Mouse (Mus musculus) hindbrain, postnatal 0 days (tissue): ENCODE measurements around the gene Golgb1. TPM values are rescaled to one million over a fixed set of nuclear protein-coding genes. Genes with fewer than 3 reads are reported as not detected.

Experiments used
- ATAC-seq: fragments of 200-750 bp; cut with Nextera tagmentation; 2 replicates; pipeline ENCODE4 v1.8.0; 2017; ENCODE audit warnings: mild to moderate bottlenecking, moderate TSS enrichment, moderate library complexity
- DNase-seq: peaks from one replicate; pipeline ENCODE4 v3.0.0-alpha.2; 2015; ENCODE audit warnings: low spot score
- H3K27ac ChIP-seq: fragments of 300-500 bp; sonication (generic); 2 replicates; pipeline ENCODE4 v1.5.1; 2014; ENCODE audit warnings: mild to moderate bottlenecking
- H3K27me3 ChIP-seq: fragments of 300-500 bp; sonication (generic); 2 replicates; pipeline ENCODE4 v1.6.1; 2014; ENCODE audit warnings: low read length, mixed read lengths; ENCODE audit not compliant: insufficient read depth
- H3K36me3 ChIP-seq: fragments of 300-500 bp; sonication (generic); 2 replicates; pipeline ENCODE4 v1.6.1; 2014; ENCODE audit warnings: low read length, mixed read lengths; ENCODE audit not compliant: insufficient read depth
- H3K4me1 ChIP-seq: fragments of 300-500 bp; sonication (generic); 2 replicates; pipeline ENCODE4 v1.6.1; 2014; ENCODE audit warnings: antibody characterized with exemption, low read length, mixed read lengths; ENCODE audit not compliant: insufficient read depth
- H3K4me2 ChIP-seq: fragments of 300-500 bp; sonication (generic); 2 replicates; pipeline ENCODE4 v1.6.1; 2014; ENCODE audit warnings: low read depth, mild to moderate bottlenecking, low read length, moderate library complexity, mixed read lengths
- H3K4me3 ChIP-seq: fragments of 300-500 bp; sonication (generic); 2 replicates; pipeline ENCODE4 v1.5.1; 2014; ENCODE audit warnings: low read length
- H3K9ac ChIP-seq: fragments of 300-500 bp; sonication (generic); replicated peaks from 2 replicates; pipeline ENCODE4 v1.6.1; 2014; ENCODE audit warnings: mild to moderate bottlenecking, low read length, moderate library complexity, mixed read lengths
- H3K9me3 ChIP-seq: fragments of 300-500 bp; sonication (generic); 2 replicates; pipeline ENCODE4 v1.6.1; 2016; ENCODE audit warnings: low read length, mixed read lengths
- CTCF ChIP-seq: IDR thresholded peaks from 2 replicates; pipeline ENCODE4 v1.5.1; 2016; ENCODE audit warnings: antibody characterized with exemption, control low read depth, low read depth
- WGBS: fragments of 180-500 bp; shearing (Covaris S2); extraction: QIAGEN DNeasy Blood & Tissue Kit; methylation state at CpG from one replicate; pipeline ENCODE4 v1.1.7; 2014; 5-methylcytosine and 5-hydroxymethylcytosine counted together
- polyA plus RNA-seq: library from polyadenylated mRNA; unstranded; fragments of >200 nt; fragmentation: Nextera tagmentation; extraction: Ambion mirVana; gene quantifications from 2 replicates; pipeline ENCODE4 v1.2.1, GENCODE M21; 2015
- total RNA-seq: library from RNA; depleted of rRNA; stranded (reverse); fragments of >200 nt; gene quantifications from 2 replicates; pipeline ENCODE4 v1.2.3, GENCODE M21; 2014

Golgb1 gene
- total and polyA plus RNA-seq, 2 experiments from 2014 or later: 53.2 to 90.5 TPM

DNA sequence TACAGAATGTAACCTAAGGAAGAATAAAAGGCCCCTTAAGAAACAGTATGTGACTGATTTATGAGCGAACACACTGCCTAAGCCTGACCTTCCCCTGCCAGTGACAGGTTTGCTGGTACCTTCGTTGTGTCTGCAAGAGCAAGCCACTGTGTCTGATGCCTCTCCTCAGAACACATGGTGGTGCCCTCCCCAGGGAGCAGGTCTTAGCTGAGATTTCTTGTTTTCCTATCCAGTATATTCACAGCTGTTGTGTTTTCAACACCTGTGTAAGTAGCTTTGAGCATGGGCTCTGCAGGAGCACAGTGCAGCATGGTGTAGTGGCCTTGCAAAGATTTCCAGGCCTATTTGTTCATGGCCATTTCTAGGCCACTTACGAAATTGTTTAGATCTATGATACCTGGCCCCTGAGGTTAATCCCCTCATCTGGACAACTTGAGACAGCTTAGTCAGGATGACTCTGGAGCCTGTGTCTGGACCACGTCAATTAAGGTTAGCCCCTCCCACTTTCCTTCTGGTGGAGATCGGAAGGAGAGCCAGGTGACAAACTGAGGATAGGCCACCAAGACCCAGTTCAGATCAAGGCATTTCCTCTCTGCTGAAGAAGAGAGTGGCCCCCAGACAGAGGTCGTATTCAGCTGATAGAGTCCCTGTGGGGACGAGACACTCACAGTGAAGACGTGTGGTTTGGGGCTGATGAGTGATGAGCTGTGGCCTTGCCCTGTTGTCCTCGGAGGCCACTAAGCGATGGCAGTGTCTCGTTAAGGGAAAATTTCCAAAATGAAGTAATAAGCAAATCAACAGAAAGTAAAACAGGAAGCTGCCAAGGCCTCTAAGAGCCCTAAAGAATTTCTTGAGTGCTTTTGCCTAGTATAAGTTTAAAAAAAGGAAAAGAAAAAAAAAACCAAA, 55.5 kb downstream of the Golgb1 start:
- Histone ChIP-seq H3K27ac (no peak overlapping the region), H3K4me2 (no peak overlapping the region), H3K9ac (no peak overlapping the region), H3K9me3 (no peaks in the 10 kb centered on the region), H3K4me3 (no peak overlapping the region), H3K36me3 (peaks cover 66% of the 10 kb centered on the region), H3K4me1 (no peaks in the 10 kb centered on the region), H3K27me3 (no peaks in the 10 kb centered on the region)
- 88% methylated on average over 11 of the region's 11 CpGs for WGBS
- TF ChIP-seq CTCF: no peak
- ATAC-seq (no peak), DNase-seq (no peak)

DNA sequence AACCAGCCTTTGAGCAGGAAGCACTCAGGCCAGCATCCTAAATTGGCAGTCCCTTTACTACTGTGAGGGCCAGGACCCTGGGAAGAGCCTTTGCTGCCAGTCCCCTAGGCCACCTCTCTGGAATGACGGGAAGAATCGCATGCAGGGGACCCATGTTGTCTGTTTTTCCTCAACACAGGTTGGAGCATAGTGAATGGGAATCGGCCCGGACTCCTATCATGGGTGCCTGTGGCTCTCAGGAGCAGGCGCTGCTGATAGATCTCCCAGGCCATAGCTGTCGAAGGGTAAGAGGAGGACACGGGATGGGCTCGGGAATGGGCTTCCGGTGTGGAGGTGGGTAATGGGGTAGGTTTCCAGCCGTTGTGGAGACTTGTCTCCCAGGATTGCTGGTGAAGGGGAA, 56.4 kb downstream of the Golgb1 start:
- peaks cover 57% of the 10 kb centered on the region for H3K36me3 ChIP-seq
- H3K27ac ChIP-seq: no peak overlapping the region
- H3K4me1 ChIP-seq: no peaks in the 10 kb centered on the region
- no peak for ATAC-seq
- no peaks in the 10 kb centered on the region for H3K9me3 ChIP-seq
- no peak overlapping the region for H3K4me2 ChIP-seq
- TF ChIP-seq CTCF: no peak
- no peaks in the 10 kb centered on the region for H3K27me3 ChIP-seq
- H3K4me3 ChIP-seq: no peak overlapping the region
- 97% methylated on average over 10 of the region's 10 CpGs for WGBS
- DNase-seq: no peak
- H3K9ac ChIP-seq: no peak overlapping the region

DNA sequence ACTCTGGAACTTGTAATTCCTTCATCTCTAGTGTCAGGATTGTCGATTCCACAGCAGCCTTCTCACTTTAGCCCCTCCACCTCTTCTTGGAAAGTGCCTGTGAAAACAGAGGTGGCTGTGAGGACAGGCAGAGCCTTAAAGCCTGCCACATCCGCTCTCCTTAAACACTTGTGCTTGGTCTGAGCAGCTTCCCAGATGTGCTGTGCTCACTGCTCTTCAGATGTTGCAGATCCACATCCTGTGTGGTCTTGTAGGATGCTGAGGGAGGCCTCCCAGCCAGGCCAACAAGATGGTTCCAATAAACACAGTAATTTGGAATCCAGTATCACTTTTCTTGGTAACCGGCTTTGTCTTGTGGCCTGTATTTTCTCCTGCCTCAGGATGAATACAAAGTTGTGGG, 57.0 kb downstream of the Golgb1 start:
- Histone ChIP-seq H3K9ac (no peak overlapping the region), H3K27me3 (no peaks in the 10 kb centered on the region), H3K36me3 (peaks cover 51% of the 10 kb centered on the region), H3K4me3 (no peak overlapping the region), H3K27ac (no peak overlapping the region), H3K9me3 (no peaks in the 10 kb centered on the region), H3K4me1 (no peaks in the 10 kb centered on the region), H3K4me2 (no peak overlapping the region)
- DNase-seq: no peak
- no peak for ATAC-seq
- 87% methylated on average over 3 of the region's 3 CpGs for WGBS
- no peak for TF ChIP-seq CTCF

- Histone ChIP-seq H3K27me3 (no peaks in the 10 kb centered on the region), H3K27ac (no peak overlapping the region), H3K4me2 (no peak overlapping the region), H3K4me1 (no peaks in the 10 kb centered on the region), H3K4me3 (no peak overlapping the region), H3K9me3 (no peaks in the 10 kb centered on the region), H3K9ac (no peak overlapping the region), H3K36me3 (peaks cover 45% of the 10 kb centered on the region)
- WGBS: 95% methylated on average over 6 of the region's 6 CpGs
- ATAC-seq: no peak
- TF ChIP-seq CTCF: no peak
- DNase-seq: no peak
Measured at GRCm38 (mm10) chr16:36932546-36932945, 57.6 kb downstream of the Golgb1 start.

DNA sequence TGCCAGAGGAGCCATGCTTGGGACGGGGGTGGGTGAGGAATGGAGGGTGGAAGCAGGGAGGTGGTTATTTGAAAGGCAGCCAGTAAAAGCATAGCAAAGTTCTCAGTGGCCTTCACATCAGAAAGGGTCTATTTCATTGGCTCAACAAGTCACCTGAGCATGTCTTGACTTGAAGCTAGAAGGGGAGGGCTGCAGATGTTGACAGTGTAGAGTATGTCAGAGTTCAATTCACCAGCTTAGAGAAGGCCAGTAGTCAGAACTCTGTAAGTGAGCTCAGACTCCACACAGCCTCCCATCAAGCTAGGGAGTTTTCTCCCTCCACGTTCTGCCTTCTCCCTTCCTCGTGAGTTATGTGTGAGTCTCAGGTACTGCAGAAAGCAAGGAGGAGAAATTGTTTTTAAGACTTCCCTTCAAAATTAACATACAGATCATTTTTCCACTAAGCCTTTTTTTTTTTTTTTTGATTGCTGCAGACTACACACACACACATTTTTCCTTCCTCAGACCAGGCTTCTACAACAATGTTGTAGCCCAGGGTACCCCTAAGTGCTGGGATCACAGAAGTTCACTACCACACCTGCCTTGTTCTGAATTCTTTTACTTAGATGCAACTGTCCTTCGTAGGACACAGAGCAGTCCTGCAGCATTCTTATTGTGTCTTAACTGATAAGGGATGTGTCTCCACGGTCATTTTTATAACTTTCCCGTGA, 59.3 kb downstream of the Golgb1 start:
- H3K4me3 ChIP-seq: no peak overlapping the region
- ATAC-seq: no peak
- peaks cover 28% of the 10 kb centered on the region for H3K36me3 ChIP-seq
- H3K4me1 ChIP-seq: no peaks in the 10 kb centered on the region
- no peak for TF ChIP-seq CTCF
- H3K9me3 ChIP-seq: no peaks in the 10 kb centered on the region
- H3K27ac ChIP-seq: no peak overlapping the region; the same call in 1 of the 2 replicates
- no peaks in the 10 kb centered on the region for H3K27me3 ChIP-seq
- no peak overlapping the region for H3K9ac ChIP-seq
- DNase-seq: no peak
- no peak overlapping the region for H3K4me2 ChIP-seq
- WGBS: 76% methylated on average over 6 of the region's 6 CpGs

DNA sequence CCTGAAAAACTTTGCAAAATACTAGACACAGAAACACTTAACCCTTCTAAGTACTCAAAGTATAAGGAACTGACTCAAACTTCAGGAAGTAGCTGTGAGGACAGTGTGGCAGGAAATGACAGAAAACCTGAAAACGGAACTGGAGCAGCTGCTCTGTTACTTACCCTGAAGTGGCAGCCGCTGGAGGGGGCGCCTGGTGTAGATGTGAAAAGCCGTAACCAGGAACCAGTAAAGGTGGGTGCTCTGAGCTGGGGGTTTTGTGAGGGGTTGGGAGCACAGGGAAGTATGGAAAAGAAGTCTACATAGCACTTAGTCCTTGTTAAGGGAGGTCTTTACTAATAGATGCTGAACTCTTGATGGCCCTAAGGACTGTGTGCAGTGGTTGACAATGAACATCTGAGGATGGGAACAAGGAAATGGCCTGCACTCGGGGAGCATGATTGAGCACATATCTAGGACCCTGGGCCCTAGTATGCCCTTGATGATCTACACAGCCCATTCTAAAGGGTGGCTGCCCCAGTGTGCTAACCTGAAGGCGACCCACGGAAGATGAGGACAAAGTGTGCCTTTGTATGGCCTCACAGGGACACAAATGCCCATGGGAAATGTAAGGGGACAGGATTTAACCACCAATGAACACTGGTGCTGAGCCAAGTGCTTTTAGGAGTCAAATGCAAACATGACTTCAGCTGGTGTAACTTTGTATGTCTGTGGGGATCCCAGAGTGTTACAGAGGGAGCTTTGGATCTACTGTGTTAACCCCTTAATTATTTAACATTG, 60.1 kb downstream of the Golgb1 start, which contains the start of gene Hcls1:
Hcls1 (plus strand) TSS at position 143 of the 780 bp plus-strand sequence.
- WGBS: 81% methylated on average over 7 of the region's 7 CpGs
- H3K27ac ChIP-seq: peak within 1 kb of the TSS; percentile 22; the same call in 1 of the 2 replicates
- no peaks in the 10 kb centered on the region for H3K27me3 ChIP-seq
- no peak for ATAC-seq
- no peak within 1 kb of the TSS for H3K4me3 ChIP-seq
- H3K9ac ChIP-seq: no peak within 1 kb of the TSS
- H3K9me3 ChIP-seq: no peaks in the 10 kb centered on the region
- H3K4me2 ChIP-seq: no peak within 1 kb of the TSS
- H3K4me1 ChIP-seq: no peaks in the 10 kb centered on the region
- TF ChIP-seq CTCF: no peak
- peaks cover 23% of the 10 kb centered on the region for H3K36me3 ChIP-seq
- no peak for DNase-seq
